Mouse (Mus musculus): ENCODE results near the gene Mchr1. TPM values are rescaled to one million over a fixed set of nuclear protein-coding genes. Genes with fewer than 3 reads are reported as not detected.
A peak's percentile ranks its signal among the peaks of the same experiment; 100 is the strongest.
"Not testable (repeated sequence)": the region's sequence is repeated elsewhere in the genome, so short reads cannot be mapped to it uniquely, and the experiment has no call there.

Mchr1 gene
- polyA plus RNA-seq, 1 experiment from 2014 or later, result 1.2 TPM

GRCm38 (mm10) chr15:81197197-81197596, 38.1 kb upstream of the Mchr1 start:
- 51% methylated on average over 10 of the region's 10 CpGs for WGBS
- ATAC-seq (ENCODE audit: low read depth), result 0 out of 2 replicates have a peak, but pooled peaks have one; percentile 29
- Histone ChIP-seq H3K9ac (ENCODE audit: low read length) (no peak overlapping the region), H3K36me3 (ENCODE audit: control insufficient read depth, insufficient read depth, low read length) (no peaks in the 10 kb centered on the region), H3K27me3 (ENCODE audit: control insufficient read depth, insufficient read depth, low read depth, low read length) (no peaks in the 10 kb centered on the region), H3K27ac (ENCODE audit: low read length) (no peak overlapping the region), H3K9me3 (ENCODE audit: control insufficient read depth, low read length) (peaks cover 3% of the 10 kb centered on the region; the same call in 1 of the 2 replicates), H3K4me2 (ENCODE audit: low read depth, low read length) (no peak overlapping the region), H3K4me1 (replicated peaks; ENCODE audit: control insufficient read depth, insufficient read depth, low read length) (peaks cover 4% of the 10 kb centered on the region), H3K4me3 (ENCODE audit: low read length) (no peak overlapping the region)

GRCm38 (mm10) chr15:81198447-81198846, 36.9 kb upstream of the Mchr1 start:
- ATAC-seq (ENCODE audit: low read depth), result no peak
- 93% methylated on average over 5 of the region's 5 CpGs for WGBS
- Histone ChIP-seq H3K4me3 (ENCODE audit: low read length) (no peak overlapping the region), H3K4me1 (replicated peaks; ENCODE audit: control insufficient read depth, insufficient read depth, low read length) (peaks cover 4% of the 10 kb centered on the region), H3K36me3 (ENCODE audit: control insufficient read depth, insufficient read depth, low read length) (no peaks in the 10 kb centered on the region), H3K4me2 (ENCODE audit: low read depth, low read length) (no peak overlapping the region), H3K9ac (ENCODE audit: low read length) (no peak overlapping the region), H3K27ac (ENCODE audit: low read length) (no peak overlapping the region), H3K9me3 (ENCODE audit: control insufficient read depth, low read length) (peaks cover 3% of the 10 kb centered on the region; the same call in 1 of the 2 replicates), H3K27me3 (ENCODE audit: control insufficient read depth, insufficient read depth, low read depth, low read length) (no peaks in the 10 kb centered on the region)

GRCm38 (mm10) chr15:81199372-81199959, 35.8 kb upstream of the Mchr1 start:
- H3K4me3 ChIP-seq (ENCODE audit: low read length), result no peak overlapping the region
- H3K27ac ChIP-seq (ENCODE audit: low read length), result peak overlapping the region; percentile 10; the same call in 1 of the 2 replicates
- WGBS, result 18% methylated on average over 4 of the region's 4 CpGs
- H3K27me3 ChIP-seq (ENCODE audit: control insufficient read depth, insufficient read depth, low read depth, low read length), result no peaks in the 10 kb centered on the region
- ATAC-seq (ENCODE audit: low read depth), result peak; percentile 51; the same call in 1 of the 2 replicates
- no peak overlapping the region for H3K9ac ChIP-seq (ENCODE audit: low read length)
- no peaks in the 10 kb centered on the region for H3K36me3 ChIP-seq (ENCODE audit: control insufficient read depth, insufficient read depth, low read length)
- H3K4me2 ChIP-seq (ENCODE audit: low read depth, low read length), result peak overlapping the region; percentile 31; the same call in 1 of the 2 replicates
- H3K9me3 ChIP-seq (ENCODE audit: control insufficient read depth, low read length), result peaks cover 3% of the 10 kb centered on the region; the same call in 1 of the 2 replicates
- H3K4me1 ChIP-seq (replicated peaks; ENCODE audit: control insufficient read depth, insufficient read depth, low read length), result peaks cover 4% of the 10 kb centered on the region

DNA sequence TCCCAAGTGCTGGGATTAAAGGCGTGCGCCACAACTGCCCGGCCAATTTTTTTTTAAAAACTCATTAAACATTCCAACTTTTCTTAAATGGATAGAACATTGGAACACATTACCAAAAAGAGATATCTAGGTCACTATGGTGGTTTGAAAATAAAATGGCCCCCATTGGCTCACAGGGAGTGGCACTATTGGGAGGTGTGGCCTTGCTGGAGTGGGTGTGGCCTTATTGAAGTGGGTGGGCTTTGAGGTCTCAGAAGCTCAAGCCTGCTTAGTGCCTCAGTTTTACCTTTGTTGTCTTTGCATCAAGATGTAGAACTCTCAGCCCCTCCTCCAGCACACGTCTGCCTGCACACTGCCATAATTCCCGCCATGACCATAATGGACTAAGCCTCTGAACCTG, 32.8 kb upstream of the Mchr1 start:
- Histone ChIP-seq H3K9ac (ENCODE audit: low read length) (no peak overlapping the region), H3K4me2 (ENCODE audit: low read depth, low read length) (no peak overlapping the region), H3K4me3 (ENCODE audit: low read length) (no peak overlapping the region), H3K9me3 (ENCODE audit: control insufficient read depth, low read length) (peaks cover 3% of the 10 kb centered on the region; the same call in 1 of the 2 replicates), H3K27me3 (ENCODE audit: control insufficient read depth, insufficient read depth, low read depth, low read length) (no peaks in the 10 kb centered on the region), H3K36me3 (ENCODE audit: control insufficient read depth, insufficient read depth, low read length) (no peaks in the 10 kb centered on the region), H3K4me1 (replicated peaks; ENCODE audit: control insufficient read depth, insufficient read depth, low read length) (peaks cover 4% of the 10 kb centered on the region), H3K27ac (ENCODE audit: low read length) (no peak overlapping the region)
- no peak for ATAC-seq (ENCODE audit: low read depth)
- 97% methylated on average over 5 of the region's 5 CpGs for WGBS

- Histone ChIP-seq H3K9me3 (ENCODE audit: control insufficient read depth, low read length) (no peaks in the 10 kb centered on the region), H3K27me3 (ENCODE audit: control insufficient read depth, insufficient read depth, low read depth, low read length) (no peaks in the 10 kb centered on the region), H3K27ac (ENCODE audit: low read length) (no peak overlapping the region), H3K4me3 (ENCODE audit: low read length) (no peak overlapping the region), H3K4me2 (ENCODE audit: low read depth, low read length) (no peak overlapping the region), H3K36me3 (ENCODE audit: control insufficient read depth, insufficient read depth, low read length) (no peaks in the 10 kb centered on the region), H3K4me1 (replicated peaks; ENCODE audit: control insufficient read depth, insufficient read depth, low read length) (peaks cover 3% of the 10 kb centered on the region; the same call in 1 of the 2 replicates), H3K9ac (ENCODE audit: low read length) (no peak overlapping the region)
- WGBS, result 65% methylated on average over 5 of the region's 5 CpGs
- ATAC-seq (ENCODE audit: low read depth), result no peak
These were observed 24.8 kb upstream of the Mchr1 start for GRCm38 (mm10) chr15:81210496-81210895.

DNA sequence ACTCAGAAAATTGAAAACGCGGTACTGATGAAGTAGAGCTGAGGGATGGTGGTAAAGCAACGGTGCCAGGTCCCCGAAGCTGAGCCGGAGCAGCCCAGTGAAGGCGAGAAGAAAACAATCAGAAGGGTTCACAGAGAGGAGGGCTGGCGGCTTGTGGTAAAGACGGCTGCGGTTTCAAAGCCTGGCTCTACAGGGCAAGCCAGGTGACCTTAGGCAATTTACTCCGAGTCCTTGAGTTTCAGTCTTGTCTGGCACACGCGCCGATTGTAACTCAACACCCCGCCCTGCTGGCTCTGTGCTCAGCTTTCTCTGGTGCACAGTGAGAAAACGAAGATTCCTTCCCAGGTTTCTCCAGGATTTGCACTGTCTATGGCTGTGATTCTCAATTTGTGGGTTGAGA, 22.3 kb upstream of the Mchr1 start:
- peak overlapping the region; percentile 46 for H3K4me2 ChIP-seq (ENCODE audit: low read depth, low read length)
- WGBS, result 32% methylated on average over 15 of the region's 15 CpGs
- peaks cover 3% of the 10 kb centered on the region; the same call in 1 of the 2 replicates for H3K4me1 ChIP-seq (replicated peaks; ENCODE audit: control insufficient read depth, insufficient read depth, low read length)
- ATAC-seq (ENCODE audit: low read depth), result no peak
- H3K36me3 ChIP-seq (ENCODE audit: control insufficient read depth, insufficient read depth, low read length), result no peaks in the 10 kb centered on the region
- H3K9ac ChIP-seq (ENCODE audit: low read length), result no peak overlapping the region
- no peaks in the 10 kb centered on the region for H3K9me3 ChIP-seq (ENCODE audit: control insufficient read depth, low read length)
- no peak overlapping the region for H3K27ac ChIP-seq (ENCODE audit: low read length)
- no peak overlapping the region for H3K4me3 ChIP-seq (ENCODE audit: low read length)
- no peaks in the 10 kb centered on the region for H3K27me3 ChIP-seq (ENCODE audit: control insufficient read depth, insufficient read depth, low read depth, low read length)

- WGBS, result 79% methylated on average over 19 of the region's 19 CpGs
- no peaks in the 10 kb centered on the region for H3K36me3 ChIP-seq (ENCODE audit: control insufficient read depth, insufficient read depth, low read length)
- H3K9me3 ChIP-seq (ENCODE audit: control insufficient read depth, low read length), result no peaks in the 10 kb centered on the region
- H3K4me1 ChIP-seq (replicated peaks; ENCODE audit: control insufficient read depth, insufficient read depth, low read length), result peaks cover 3% of the 10 kb centered on the region; the same call in 1 of the 2 replicates
- no peaks in the 10 kb centered on the region for H3K27me3 ChIP-seq (ENCODE audit: control insufficient read depth, insufficient read depth, low read depth, low read length)
- ATAC-seq (ENCODE audit: low read depth), result no peak
- no peak overlapping the region for H3K9ac ChIP-seq (ENCODE audit: low read length)
- H3K27ac ChIP-seq (ENCODE audit: low read length), result no peak overlapping the region
- H3K4me2 ChIP-seq (ENCODE audit: low read depth, low read length), result no peak overlapping the region
- H3K4me3 ChIP-seq (ENCODE audit: low read length), result no peak overlapping the region
These were observed 18.2 kb upstream of the Mchr1 start for GRCm38 (mm10) chr15:81216906-81217653.

GRCm38 (mm10) chr15:81219054-81219453, 16.2 kb upstream of the Mchr1 start:
- Histone ChIP-seq H3K27ac (ENCODE audit: low read length) (no peak overlapping the region), H3K27me3 (ENCODE audit: control insufficient read depth, insufficient read depth, low read depth, low read length) (no peaks in the 10 kb centered on the region), H3K4me3 (ENCODE audit: low read length) (no peak overlapping the region), H3K4me1 (replicated peaks; ENCODE audit: control insufficient read depth, insufficient read depth, low read length) (no peaks in the 10 kb centered on the region), H3K9ac (ENCODE audit: low read length) (no peak overlapping the region), H3K9me3 (ENCODE audit: control insufficient read depth, low read length) (no peaks in the 10 kb centered on the region), H3K36me3 (ENCODE audit: control insufficient read depth, insufficient read depth, low read length) (no peaks in the 10 kb centered on the region), H3K4me2 (ENCODE audit: low read depth, low read length) (no peak overlapping the region)
- WGBS, result 53% methylated on average over 6 of the region's 6 CpGs
- no peak for ATAC-seq (ENCODE audit: low read depth)

DNA sequence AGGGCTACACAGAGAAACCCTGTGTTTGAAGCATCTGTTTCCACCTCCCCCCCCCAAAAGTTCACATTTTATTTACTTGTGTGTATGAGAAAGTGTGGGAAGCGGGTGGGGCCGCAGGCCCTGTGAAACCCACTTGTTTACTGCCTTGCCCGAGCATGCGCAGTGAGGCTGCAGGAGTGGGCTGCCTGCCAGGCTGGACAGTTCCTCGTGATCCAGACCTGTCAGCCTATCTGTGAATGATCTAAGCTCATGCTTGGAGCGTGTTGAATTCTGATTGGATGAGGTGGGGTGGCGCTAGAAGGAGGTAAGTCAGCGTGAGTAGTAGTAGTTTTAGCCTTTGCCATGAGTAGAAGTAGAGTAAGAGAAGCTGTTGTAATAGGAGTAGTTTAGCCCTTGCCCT, 15.2 kb upstream of the Mchr1 start:
- not testable (repeated sequence) for H3K4me1 ChIP-seq (replicated peaks; ENCODE audit: control insufficient read depth, insufficient read depth, low read length); H3K9me3 ChIP-seq (ENCODE audit: control insufficient read depth, low read length); ATAC-seq (ENCODE audit: low read depth); H3K27ac ChIP-seq (ENCODE audit: low read length); H3K9ac ChIP-seq (ENCODE audit: low read length); H3K4me3 ChIP-seq (ENCODE audit: low read length); H3K36me3 ChIP-seq (ENCODE audit: control insufficient read depth, insufficient read depth, low read length); H3K27me3 ChIP-seq (ENCODE audit: control insufficient read depth, insufficient read depth, low read depth, low read length); H3K4me2 ChIP-seq (ENCODE audit: low read depth, low read length)
- 57% methylated on average over 8 of the region's 8 CpGs for WGBS
